ENCODE assay signal across 8 mouse cellular contexts in the genomic region with DNA sequence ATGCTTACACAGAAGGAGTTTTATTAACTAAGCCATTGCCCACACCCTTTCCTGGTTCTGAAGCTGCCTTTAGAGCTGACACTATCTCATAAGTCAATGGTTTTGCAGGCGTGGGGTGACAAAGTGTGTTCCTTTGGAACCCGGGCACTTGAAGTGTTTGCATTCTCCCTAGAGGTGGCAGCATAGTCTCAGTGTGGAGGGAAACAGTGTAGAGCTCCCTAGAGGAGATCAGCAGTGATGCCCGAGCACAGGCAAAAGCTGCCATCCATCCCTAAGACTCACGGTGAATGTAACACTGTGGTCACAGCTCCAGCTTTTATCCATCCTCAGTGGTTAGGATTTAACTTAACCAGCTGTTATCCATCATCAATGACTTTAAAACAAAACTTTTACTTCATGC. TPM values are rescaled to one million over a fixed set of nuclear protein-coding genes. Genes with fewer than 3 reads are reported as not detected.
DNase-seq lines count a peak whose midpoint lies in the region; ATAC-seq and TF ChIP-seq lines count a peak whose summit lies in the region.

No protein-coding gene starts in this region.

- no peak overlapping the region for H3K27ac ChIP-seq in embryonic facial prominence, embryonic 11.5 days (replicated peaks; ENCODE audit: low read depth, low read length)
- no peak overlapping the region for H3K27ac ChIP-seq in embryonic facial prominence, embryonic 10.5 days (replicated peaks)
- H3K27ac ChIP-seq in thymus, adult 2 months (ENCODE audit: control insufficient read depth, insufficient read depth, low read length): no peak overlapping the region
- no peak overlapping the region for H3K27ac ChIP-seq in midbrain, embryonic 15.5 days

- H3K9ac ChIP-seq in embryonic facial prominence, embryonic 11.5 days (replicated peaks; ENCODE audit: low read length): no peak overlapping the region
- H3K9ac ChIP-seq in midbrain, embryonic 15.5 days: no peak overlapping the region

- TF ChIP-seq CTCF in thymus, adult 2 months (IDR thresholded peaks at IDR 0.05; ENCODE audit: borderline replicate concordance, control insufficient read depth, extremely low read depth, insufficient read depth, low read length, poor library complexity): no peak

- no peaks in the 10 kb centered on the region for H3K36me3 ChIP-seq in embryonic facial prominence, embryonic 11.5 days (replicated peaks; ENCODE audit: control insufficient read depth, insufficient read depth, low read depth, low read length)
- no peaks in the 10 kb centered on the region for H3K36me3 ChIP-seq in embryonic facial prominence, embryonic 10.5 days (replicated peaks)
- H3K36me3 ChIP-seq in thymus, adult 2 months (ENCODE audit: control insufficient read depth, insufficient read depth, low read length): no peaks in the 10 kb centered on the region
- H3K36me3 ChIP-seq in midbrain, embryonic 15.5 days (replicated peaks): no peaks in the 10 kb centered on the region

- no peak overlapping the region for H3K4me3 ChIP-seq in embryonic facial prominence, embryonic 11.5 days (ENCODE audit: low read depth, low read length)
- H3K4me3 ChIP-seq in embryonic facial prominence, embryonic 10.5 days: no peak overlapping the region
- no peak overlapping the region for H3K4me3 ChIP-seq in thymus, adult 2 months (ENCODE audit: control insufficient read depth, insufficient read depth, low read length)
- no peak overlapping the region for H3K4me3 ChIP-seq in midbrain, embryonic 15.5 days

- TF ChIP-seq POLR2A in thymus, adult 2 months (IDR thresholded peaks at IDR 0.05; ENCODE audit: control insufficient read depth, extremely low read depth, insufficient read depth, low read length, poor library complexity): no peak

- no peaks in the 10 kb centered on the region for H3K27me3 ChIP-seq in embryonic facial prominence, embryonic 11.5 days (ENCODE audit: control insufficient read depth, insufficient read depth, low read length)
- H3K27me3 ChIP-seq in embryonic facial prominence, embryonic 10.5 days (replicated peaks; ENCODE audit: low read depth, poor library complexity, severe bottlenecking): no peaks in the 10 kb centered on the region
- H3K27me3 ChIP-seq in thymus, adult 2 months (ENCODE audit: control insufficient read depth, insufficient read depth, low read length): no peaks in the 10 kb centered on the region
- H3K27me3 ChIP-seq in midbrain, embryonic 15.5 days (replicated peaks): no peaks in the 10 kb centered on the region

- 40% methylated on average over 4 of the region's 4 CpGs for WGBS in embryonic facial prominence, embryonic 11.5 days
- 49% methylated on average over 4 of the region's 4 CpGs for WGBS in embryonic facial prominence, embryonic 10.5 days
- WGBS in thymus, adult 2 months: 33% methylated on average over 4 of the region's 4 CpGs
- 41% methylated on average over 4 of the region's 4 CpGs for WGBS in midbrain, embryonic 15.5 days

- H3K4me2 ChIP-seq in embryonic facial prominence, embryonic 11.5 days (ENCODE audit: low read depth, low read length): no peak overlapping the region
- no peak overlapping the region for H3K4me2 ChIP-seq in midbrain, embryonic 15.5 days

- H3K4me1 ChIP-seq in embryonic facial prominence, embryonic 11.5 days (ENCODE audit: control insufficient read depth, insufficient read depth, low read length): no peaks in the 10 kb centered on the region
- no peaks in the 10 kb centered on the region for H3K4me1 ChIP-seq in embryonic facial prominence, embryonic 10.5 days
- no peaks in the 10 kb centered on the region; the same call in 1 of the 2 replicates for H3K4me1 ChIP-seq in thymus, adult 2 months (replicated peaks; ENCODE audit: control insufficient read depth, insufficient read depth, low read length)
- H3K4me1 ChIP-seq in midbrain, embryonic 15.5 days: no peaks in the 10 kb centered on the region

- H3K9me3 ChIP-seq in embryonic facial prominence, embryonic 11.5 days (replicated peaks; ENCODE audit: control insufficient read depth, low read length): no peaks in the 10 kb centered on the region
- H3K9me3 ChIP-seq in embryonic facial prominence, embryonic 10.5 days: no peaks in the 10 kb centered on the region
- H3K9me3 ChIP-seq in midbrain, embryonic 15.5 days: no peaks in the 10 kb centered on the region

- no peak for ATAC-seq in embryonic facial prominence, embryonic 11.5 days (replicated peaks; ENCODE audit: insufficient number of reproducible peaks, low FRiP score, low TSS enrichment, low read depth)
- ATAC-seq in midbrain, embryonic 15.5 days (replicated peaks): 0 out of 2 replicates have a peak, but pooled peaks have one; percentile 50

- DNase-seq in embryonic facial prominence, embryonic 11.5 days (ENCODE audit: low spot score): peak; percentile 48
- no peak for DNase-seq in embryonic facial prominence, embryonic 10.5 days (ENCODE audit: low spot score)
- peak; percentile 31 for DNase-seq in thymus, adult 2 months
- no peak for DNase-seq in thymus, adult 18-20 months
- DNase-seq in frontal cortex, adult 2 months (ENCODE audit: extremely low spot score in 1 of 2, low spot score in 1 of 2): peak; percentile 46 to 85
- DNase-seq in layer of hippocampus, adult 9-11 months: peak; percentile 56
- DNase-seq in natural killer cell, adult 2 months (ENCODE audit: low spot score in 2 of 2): no peak

RNA-seq across cellular contexts. Expression of a gene that starts 13.4 kb away (rescaled TPM):
- not detected in 2 replicates for polyA plus RNA-seq in embryonic facial prominence, embryonic 11.5 days (2014; fragmentation: Nextera tagmentation; extraction: Ambion mirVana)
- 0.05 TPM in 1 of 2 replicates, not detected in the other for polyA plus RNA-seq in embryonic facial prominence, embryonic 10.5 days (2016; fragmentation: Nextera tagmentation; extraction: Ambion mirVana)
- 0.05 and 0.08 TPM in 2 replicates for polyA plus RNA-seq in thymus, adult 2 months (2012; rRNA removed)
- 0.02 TPM in 1 of 2 replicates, not detected in the other for polyA plus RNA-seq in frontal cortex, adult 2 months (2012; rRNA removed)
- polyA plus RNA-seq in midbrain, embryonic 15.5 days (2015; fragmentation: Nextera tagmentation; extraction: Ambion mirVana): not detected in 2 replicates

Comparison
In these comparisons a context has a peak if more than half of its experiments do, and no peak if none do; other contexts are left out.
1. DNase-seq: peak in embryonic facial prominence, embryonic 11.5 days (single experiment), thymus, adult 2 months (single experiment), frontal cortex, adult 2 months (2 of 2) and layer of hippocampus, adult 9-11 months (single experiment); none in embryonic facial prominence, embryonic 10.5 days (single experiment), thymus, adult 18-20 months (0 of 2) and natural killer cell, adult 2 months (0 of 2).